Mouse (Mus musculus) hindbrain, embryonic 15.5 days (tissue): Measurements from ENCODE around the gene Ift57. TPM values are rescaled to one million over a fixed set of nuclear protein-coding genes. Genes with fewer than 3 reads are reported as not detected.

ENCODE experiments used
- ATAC-seq: fragments of 200-750 bp; cut with Nextera tagmentation; 2 replicates; pipeline ENCODE4 v1.8.0; 2017; ENCODE audit warnings: low read depth, moderate number of reproducible peaks, moderate TSS enrichment; ENCODE audit not compliant: low FRiP score
- H3K27ac ChIP-seq: fragments of 300-500 bp; sonication (generic); replicated peaks from 2 replicates; pipeline ENCODE4 v1.5.1; 2015; ENCODE audit warnings: mild to moderate bottlenecking, inconsistent platforms
- H3K27me3 ChIP-seq: fragments of 300-500 bp; sonication (generic); 2 replicates; pipeline ENCODE4 v1.6.1; 2015; ENCODE audit warnings: control low read depth, inconsistent platforms
- H3K36me3 ChIP-seq: fragments of 300-500 bp; sonication (generic); 2 replicates; pipeline ENCODE4 v1.6.1; 2015; ENCODE audit warnings: control low read depth, inconsistent platforms
- H3K4me1 ChIP-seq: fragments of 300-500 bp; sonication (generic); replicated peaks from 2 replicates; pipeline ENCODE4 v1.6.1; 2015; ENCODE audit warnings: control low read depth, inconsistent platforms
- H3K4me2 ChIP-seq: fragments of 300-500 bp; sonication (generic); 2 replicates; pipeline ENCODE4 v1.6.1; 2015; ENCODE audit warnings: moderate library complexity, mild to moderate bottlenecking, inconsistent platforms
- H3K4me3 ChIP-seq: fragments of 300-500 bp; sonication (generic); 2 replicates; pipeline ENCODE4 v1.5.1; 2015; ENCODE audit warnings: mild to moderate bottlenecking, inconsistent platforms
- H3K9ac ChIP-seq: fragments of 300-500 bp; sonication (generic); 2 replicates; pipeline ENCODE4 v1.6.1; 2015; ENCODE audit warnings: inconsistent platforms
- H3K9me3 ChIP-seq: fragments of 300-500 bp; sonication (generic); 2 replicates; pipeline ENCODE4 v1.6.1; 2016; ENCODE audit warnings: control low read depth, inconsistent platforms
- WGBS: fragments of 180-500 bp; shearing (Covaris S2); methylation state at CpG from one replicate; pipeline ENCODE4 v1.1.7; 2015; 5-methylcytosine and 5-hydroxymethylcytosine counted together
- polyA plus RNA-seq: library from polyadenylated mRNA; unstranded; fragments of >200 nt; fragmentation: Nextera tagmentation; extraction: Ambion mirVana; gene quantifications from 2 replicates; pipeline ENCODE4 v1.2.1, GENCODE M21; 2015

Gene Ift57
- polyA plus RNA-seq, 1 experiment from 2014 or later = 51.4 TPM

DNA sequence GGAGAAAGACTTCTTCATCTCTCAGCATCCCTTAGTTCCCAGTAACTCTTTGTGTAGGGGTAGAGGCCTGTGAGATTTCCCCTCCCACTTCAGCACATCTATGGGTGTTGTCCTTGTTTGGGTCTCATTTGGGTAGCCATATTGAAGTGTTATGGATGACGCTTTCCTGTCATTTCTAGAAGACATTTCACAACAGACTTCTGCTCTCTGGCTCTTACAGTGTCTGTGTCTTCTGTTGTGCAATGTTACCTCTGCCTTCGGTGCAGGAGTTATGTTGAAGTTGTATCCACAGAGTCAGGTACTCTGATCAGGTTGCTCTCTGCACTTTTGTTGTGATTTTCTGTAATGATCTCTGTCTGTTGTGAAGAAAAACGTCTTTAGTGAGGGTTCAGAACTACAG, 14.3 kb downstream of the Ift57 start:
- Histone ChIP-seq H3K9ac (no peak overlapping the region), H3K27me3 (no peaks in the 10 kb centered on the region), H3K4me2 (no peak overlapping the region), H3K9me3 (no peaks in the 10 kb centered on the region), H3K27ac (no peak overlapping the region), H3K4me1 (no peaks in the 10 kb centered on the region), H3K4me3 (no peak overlapping the region), H3K36me3 (peaks cover 5% of the 10 kb centered on the region; the same call in 1 of the 2 replicates)
- 89% methylated on average over 3 of the region's 3 CpGs for WGBS
- ATAC-seq = no peak

DNA sequence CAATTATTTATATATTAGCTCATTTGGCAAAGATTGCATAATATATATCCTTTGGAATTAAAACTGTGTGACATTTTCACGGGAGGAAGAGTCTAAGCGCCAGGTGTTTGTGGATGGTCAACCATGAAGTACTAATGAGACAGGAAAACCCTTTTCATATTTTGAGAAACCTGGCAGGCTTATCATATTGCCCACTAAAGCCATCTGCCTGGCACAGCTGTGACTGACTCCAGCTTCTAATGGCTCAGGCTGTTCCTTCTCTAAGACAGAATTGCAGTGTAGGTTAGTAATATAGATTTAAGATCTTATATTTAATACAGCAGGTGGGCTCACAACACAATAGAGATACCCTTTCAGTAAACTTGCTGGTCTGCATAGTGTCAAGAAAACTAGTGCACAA, 21.6 kb downstream of the Ift57 start:
- H3K9me3 ChIP-seq = no peaks in the 10 kb centered on the region
- ATAC-seq = 0 out of 2 replicates have a peak, but pooled peaks have one; percentile 47
- no peaks in the 10 kb centered on the region for H3K36me3 ChIP-seq
- peaks cover 19% of the 10 kb centered on the region for H3K4me1 ChIP-seq
- no peak overlapping the region for H3K9ac ChIP-seq
- H3K27ac ChIP-seq = no peak overlapping the region
- 61% methylated on average over 2 of the region's 2 CpGs for WGBS
- H3K4me3 ChIP-seq = no peak overlapping the region
- H3K4me2 ChIP-seq = no peak overlapping the region
- H3K27me3 ChIP-seq = no peaks in the 10 kb centered on the region

DNA sequence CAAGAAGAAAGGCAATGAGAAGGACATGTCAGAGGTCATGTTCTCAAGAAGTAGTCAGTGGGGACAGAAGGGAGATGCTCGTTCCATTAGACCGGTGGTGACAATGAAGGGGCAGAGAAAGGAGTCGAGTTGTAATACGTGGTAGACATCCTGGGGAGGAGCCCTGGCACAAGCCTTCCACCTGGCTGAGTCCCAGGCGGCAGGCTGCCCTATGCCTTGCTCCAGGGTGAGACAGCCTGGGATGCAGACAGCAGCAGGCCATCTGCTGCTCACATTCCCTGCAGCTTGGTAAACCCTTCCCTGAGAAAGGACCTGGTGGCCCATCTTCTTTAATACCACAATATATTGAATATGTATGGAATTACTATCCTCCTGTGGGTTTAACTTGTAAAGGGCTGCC, 22.6 kb downstream of the Ift57 start:
- Histone ChIP-seq H3K4me1 (peaks cover 19% of the 10 kb centered on the region), H3K27me3 (no peaks in the 10 kb centered on the region), H3K4me3 (no peak overlapping the region), H3K27ac (no peak overlapping the region), H3K9ac (no peak overlapping the region), H3K9me3 (no peaks in the 10 kb centered on the region), H3K36me3 (no peaks in the 10 kb centered on the region), H3K4me2 (no peak overlapping the region)
- peak; percentile 68 for ATAC-seq
- WGBS = 39% methylated on average over 5 of the region's 5 CpGs

DNA sequence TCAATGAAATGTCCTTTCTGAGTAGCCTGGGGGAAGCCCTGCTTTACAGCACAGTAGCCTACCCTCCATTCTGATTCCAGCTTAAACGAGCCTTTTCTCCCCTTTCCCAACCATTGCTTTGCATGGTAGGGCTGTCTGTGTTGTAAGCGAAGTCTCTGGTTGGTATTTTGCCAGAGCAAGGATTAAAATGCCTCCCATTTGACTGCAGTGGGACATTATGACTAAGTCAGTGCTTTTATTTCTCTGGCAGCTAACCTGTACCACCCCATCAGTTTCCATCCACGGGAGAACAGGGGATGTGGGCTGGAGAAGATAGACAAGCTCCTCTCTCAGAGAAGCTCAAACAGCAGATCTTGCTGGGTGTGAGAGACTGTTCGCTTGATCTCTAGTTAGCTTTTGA, 24.2 kb downstream of the Ift57 start:
- Histone ChIP-seq H3K4me3 (no peak overlapping the region), H3K36me3 (no peaks in the 10 kb centered on the region), H3K4me2 (no peak overlapping the region), H3K9ac (no peak overlapping the region), H3K9me3 (no peaks in the 10 kb centered on the region), H3K27ac (no peak overlapping the region), H3K4me1 (peaks cover 19% of the 10 kb centered on the region), H3K27me3 (no peaks in the 10 kb centered on the region)
- 61% methylated on average over 4 of the region's 4 CpGs for WGBS
- ATAC-seq = no peak

DNA sequence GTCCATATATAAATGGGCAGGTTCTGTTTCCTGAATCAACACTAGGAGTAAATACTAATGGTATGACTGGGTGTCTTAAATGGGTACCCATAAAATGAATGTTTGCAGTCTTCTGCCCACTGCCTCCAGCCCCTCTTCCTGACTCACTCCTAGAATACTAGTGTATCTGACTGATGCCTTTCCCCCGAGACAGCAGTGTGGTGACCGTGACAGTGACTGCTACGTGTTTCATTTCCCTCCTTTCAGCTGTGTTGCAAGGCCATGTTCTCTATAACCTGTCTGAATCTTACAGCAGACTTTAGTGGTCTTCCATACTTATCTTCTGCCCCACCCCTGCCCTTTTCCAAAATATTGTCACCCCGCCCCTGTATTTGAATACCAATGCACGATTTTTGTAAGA, 25.2 kb downstream of the Ift57 start:
- H3K4me3 ChIP-seq = no peak overlapping the region
- H3K4me2 ChIP-seq = no peak overlapping the region
- H3K27me3 ChIP-seq = no peaks in the 10 kb centered on the region
- 79% methylated on average over 5 of the region's 5 CpGs for WGBS
- H3K9me3 ChIP-seq = no peaks in the 10 kb centered on the region
- no peak overlapping the region for H3K27ac ChIP-seq
- no peak overlapping the region for H3K9ac ChIP-seq
- peaks cover 19% of the 10 kb centered on the region for H3K4me1 ChIP-seq
- no peaks in the 10 kb centered on the region for H3K36me3 ChIP-seq
- ATAC-seq = no peak

DNA sequence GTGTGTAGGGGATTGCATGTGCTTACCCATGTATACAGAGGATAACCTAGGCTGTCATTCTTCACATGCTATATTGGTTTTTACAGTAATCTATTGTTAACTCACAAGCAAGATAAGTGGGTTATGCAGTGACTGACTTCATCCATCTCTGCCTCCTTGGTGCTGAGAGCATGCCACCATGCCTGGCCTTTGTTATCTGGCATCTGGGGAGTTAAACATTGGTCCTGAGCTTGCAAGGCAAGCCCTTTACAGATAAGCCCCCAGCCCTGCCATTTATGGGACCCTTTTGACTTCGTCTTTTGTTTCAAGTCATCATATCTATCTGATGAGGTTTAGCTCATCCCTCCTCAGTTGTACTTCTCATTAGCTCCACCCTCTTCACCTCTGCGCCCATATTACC, 25.9 kb downstream of the Ift57 start:
- Histone ChIP-seq H3K4me3 (no peak overlapping the region), H3K4me1 (peaks cover 19% of the 10 kb centered on the region), H3K4me2 (no peak overlapping the region), H3K36me3 (no peaks in the 10 kb centered on the region), H3K9ac (no peak overlapping the region), H3K9me3 (no peaks in the 10 kb centered on the region), H3K27me3 (no peaks in the 10 kb centered on the region), H3K27ac (no peak overlapping the region)
- no peak for ATAC-seq
- 95% methylated on average over 2 of the region's 2 CpGs for whole genome bisulfite sequencing

DNA sequence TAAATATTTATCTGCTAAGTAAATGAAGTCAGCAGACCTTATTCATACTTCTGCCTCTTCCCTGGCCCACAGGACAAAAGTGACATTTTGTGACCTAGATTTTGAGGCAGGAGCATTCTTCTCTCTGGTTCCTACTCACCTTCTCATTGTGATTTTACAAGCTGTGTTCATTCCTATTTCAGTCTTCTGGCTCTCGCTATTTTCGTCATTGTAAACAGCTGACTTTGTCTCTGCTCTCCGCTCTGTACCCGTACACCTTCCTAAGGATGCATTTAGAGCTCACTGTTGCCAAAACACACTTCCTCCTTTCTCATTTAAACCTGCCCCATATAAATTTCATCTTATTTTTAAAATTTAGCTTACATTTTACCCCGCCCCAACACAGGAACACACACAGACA, 26.4 kb downstream of the Ift57 start:
- no peaks in the 10 kb centered on the region for H3K27me3 ChIP-seq
- H3K4me3 ChIP-seq = no peak overlapping the region
- no peaks in the 10 kb centered on the region for H3K9me3 ChIP-seq
- H3K4me2 ChIP-seq = no peak overlapping the region
- no peak for ATAC-seq
- 86% methylated on average over 5 of the region's 5 CpGs for WGBS
- H3K27ac ChIP-seq = no peak overlapping the region
- no peaks in the 10 kb centered on the region for H3K36me3 ChIP-seq
- no peak overlapping the region for H3K9ac ChIP-seq
- peaks cover 19% of the 10 kb centered on the region for H3K4me1 ChIP-seq

DNA sequence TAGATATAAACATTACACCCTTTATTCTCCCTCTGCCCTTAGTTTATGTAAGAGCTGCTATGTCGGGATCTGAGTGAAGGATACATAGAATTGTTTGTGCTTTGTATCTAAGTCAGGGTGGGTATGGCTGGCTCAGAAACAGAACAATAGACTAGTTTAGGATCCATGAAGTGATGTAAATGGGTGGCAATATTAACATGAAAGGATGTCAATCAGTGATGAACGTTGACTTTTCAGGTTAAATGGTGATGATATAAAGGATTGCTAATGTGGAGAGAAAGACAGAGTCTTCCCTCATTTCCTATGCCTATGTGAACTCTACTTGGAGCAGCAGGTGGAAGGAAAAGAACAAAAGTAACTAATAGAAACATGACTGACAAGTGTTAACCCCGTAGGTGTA, 27.2 kb downstream of the Ift57 start:
- 45% methylated on average over 3 of the region's 3 CpGs for WGBS
- H3K4me2 ChIP-seq = no peak overlapping the region
- ATAC-seq = no peak

DNA sequence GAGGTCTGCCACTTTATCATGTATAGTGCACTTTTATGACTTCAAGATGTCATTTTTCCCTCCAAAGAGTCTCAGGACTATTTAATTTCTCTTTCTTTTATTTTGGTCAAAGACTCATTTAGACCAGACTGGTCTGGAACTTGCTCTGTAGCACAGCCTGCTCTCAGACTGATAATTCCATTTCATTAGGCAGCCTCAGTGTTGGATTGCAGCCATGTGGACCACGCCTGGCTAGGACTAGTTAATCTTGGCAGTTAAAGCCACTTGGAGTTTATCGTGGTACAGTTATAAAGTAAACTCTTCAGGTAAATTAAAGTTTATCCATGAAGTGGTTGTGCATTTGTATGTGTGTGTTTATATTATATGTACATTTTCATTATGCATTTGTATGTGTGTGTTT, 27.7 kb downstream of the Ift57 start:
- Histone ChIP-seq H3K9ac (no peak overlapping the region), H3K27me3 (no peaks in the 10 kb centered on the region), H3K9me3 (no peaks in the 10 kb centered on the region), H3K36me3 (no peaks in the 10 kb centered on the region), H3K27ac (no peak overlapping the region), H3K4me2 (no peak overlapping the region), H3K4me3 (no peak overlapping the region), H3K4me1 (peaks cover 17% of the 10 kb centered on the region)
- ATAC-seq = no peak
- 76% methylated on average over 2 of the region's 2 CpGs for WGBS

More for the DNA sequence above, 27.2 kb downstream of the Ift57 start:
- Histone ChIP-seq H3K4me1 (peaks cover 19% of the 10 kb centered on the region), H3K4me3 (no peak overlapping the region), H3K36me3 (no peaks in the 10 kb centered on the region), H3K27me3 (no peaks in the 10 kb centered on the region), H3K27ac (no peak overlapping the region), H3K9me3 (no peaks in the 10 kb centered on the region), H3K9ac (no peak overlapping the region)

DNA sequence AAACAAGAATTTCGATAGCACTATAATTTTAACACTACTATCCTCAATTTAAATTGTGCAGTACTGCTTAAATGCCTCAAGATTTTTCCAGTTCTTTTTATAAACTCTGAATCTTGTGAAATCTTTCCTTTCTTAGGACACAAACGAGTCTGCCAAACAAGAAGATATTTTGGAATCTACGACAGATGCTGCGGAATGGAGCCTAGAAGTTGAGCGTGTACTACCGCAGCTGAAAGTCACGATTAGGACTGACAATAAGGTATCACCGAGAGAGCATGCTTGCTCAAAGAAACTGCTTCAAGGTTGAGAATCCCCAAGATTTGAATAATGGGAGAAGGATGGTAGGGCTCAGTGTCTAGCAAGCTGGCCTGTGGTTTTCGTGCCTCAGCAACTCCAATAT, 37.5 kb downstream of the Ift57 start:
- ATAC-seq = no peak
- Histone ChIP-seq H3K4me3 (no peak overlapping the region), H3K36me3 (no peaks in the 10 kb centered on the region), H3K27me3 (no peaks in the 10 kb centered on the region), H3K27ac (no peak overlapping the region), H3K4me2 (no peak overlapping the region), H3K4me1 (no peaks in the 10 kb centered on the region), H3K9ac (no peak overlapping the region), H3K9me3 (no peaks in the 10 kb centered on the region)
- WGBS = 92% methylated on average over 9 of the region's 9 CpGs

DNA sequence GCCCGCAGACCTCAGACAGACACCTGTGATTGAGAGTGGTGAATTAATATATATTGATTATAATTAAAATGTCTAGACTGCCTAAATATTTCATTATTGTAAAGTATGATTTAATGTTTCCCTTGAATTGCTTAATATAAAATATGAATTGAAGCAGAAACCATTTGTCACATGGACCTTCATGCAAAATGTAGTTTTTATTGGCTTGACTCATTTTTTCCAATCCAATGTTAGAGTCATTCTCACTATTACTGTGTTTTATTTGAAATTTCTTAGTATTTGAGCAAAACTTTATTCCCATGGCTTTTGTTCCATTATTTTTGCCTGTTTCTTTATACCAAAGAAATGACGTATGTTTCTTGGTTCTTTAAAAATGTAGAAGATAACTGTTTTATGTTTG, 48.3 kb downstream of the Ift57 start:
- WGBS = 86% methylated on average over 2 of the region's 2 CpGs
- no peak for ATAC-seq
- no peak overlapping the region for H3K4me3 ChIP-seq

DNA sequence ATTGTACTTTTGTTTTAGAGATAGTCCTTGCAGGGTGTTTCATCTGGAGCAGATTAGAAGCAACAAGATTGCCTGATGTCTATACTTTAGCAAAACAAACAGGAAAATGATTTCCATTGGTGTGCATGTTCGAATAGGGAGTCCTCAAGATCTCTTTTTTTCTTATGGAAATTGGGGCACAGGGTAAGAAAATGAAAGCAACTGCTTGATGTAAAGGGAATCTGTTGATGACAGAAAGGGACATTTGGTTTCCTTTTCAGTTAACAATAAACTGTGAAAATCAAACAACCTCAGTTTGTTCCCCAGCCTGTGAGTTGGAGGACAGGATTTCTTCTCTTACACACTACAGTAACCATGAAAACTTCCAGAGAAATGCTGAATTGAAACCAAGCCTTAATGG, 53.9 kb downstream of the Ift57 start:
- no peaks in the 10 kb centered on the region for H3K36me3 ChIP-seq
- H3K4me2 ChIP-seq = no peak overlapping the region
- no peaks in the 10 kb centered on the region for H3K4me1 ChIP-seq
- WGBS = 45% methylated on average over 1 of the region's 1 CpGs
- no peak for ATAC-seq
- H3K4me3 ChIP-seq = no peak overlapping the region
- H3K9ac ChIP-seq = no peak overlapping the region
- H3K9me3 ChIP-seq = no peaks in the 10 kb centered on the region
- H3K27me3 ChIP-seq = no peaks in the 10 kb centered on the region
- H3K27ac ChIP-seq = 0 out of 2 replicates have a peak overlapping the region, but pooled peaks have one; percentile 5

More for the DNA sequence above, 48.3 kb downstream of the Ift57 start:
- Histone ChIP-seq H3K4me1 (no peaks in the 10 kb centered on the region), H3K36me3 (no peaks in the 10 kb centered on the region), H3K9me3 (no peaks in the 10 kb centered on the region), H3K9ac (no peak overlapping the region), H3K27me3 (no peaks in the 10 kb centered on the region), H3K4me2 (no peak overlapping the region), H3K27ac (no peak overlapping the region)

DNA sequence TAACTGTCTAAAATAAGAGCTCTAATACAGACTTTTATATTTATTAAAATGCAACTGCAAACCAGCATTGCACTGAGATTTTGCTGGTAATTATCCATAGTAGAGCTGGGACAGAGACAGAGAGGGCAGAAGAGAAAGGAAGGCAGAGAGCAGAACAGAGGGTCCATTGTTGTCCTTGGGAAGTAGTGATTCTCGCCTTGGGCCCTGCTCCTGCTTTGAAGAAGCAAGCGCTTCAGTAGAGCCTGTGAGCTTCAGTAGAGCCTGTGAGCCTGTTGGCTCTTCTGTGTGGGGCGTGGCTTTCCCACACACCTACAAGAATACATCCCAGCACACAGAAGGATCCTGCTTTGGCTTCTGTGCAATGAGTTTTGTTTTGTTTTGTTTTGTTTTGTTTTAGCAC, 54.3 kb downstream of the Ift57 start:
- Histone ChIP-seq H3K4me2 (no peak overlapping the region), H3K4me1 (no peaks in the 10 kb centered on the region), H3K9ac (no peak overlapping the region), H3K4me3 (no peak overlapping the region), H3K27me3 (no peaks in the 10 kb centered on the region), H3K36me3 (no peaks in the 10 kb centered on the region), H3K9me3 (no peaks in the 10 kb centered on the region), H3K27ac (0 out of 2 replicates have a peak overlapping the region, but pooled peaks have one; percentile 5)
- peak; percentile 68 for ATAC-seq
- 38% methylated on average over 3 of the region's 3 CpGs for WGBS
